Mouse (Mus musculus) brown adipose tissue, adult 24 weeks (tissue): Measurements from ENCODE around the gene Slc6a2. TPM values are rescaled to one million over a fixed set of nuclear protein-coding genes. Genes with fewer than 3 reads are reported as not detected.

Experiments used
- polyA plus RNA-seq: library from polyadenylated mRNA; stranded (reverse); fragments of >200 nt; gene quantifications from 2 replicates; pipeline ENCODE4 v1.2.4, GENCODE M21; 2012; ENCODE audit not compliant: missing spikeins, insufficient read depth, insufficient read length

Gene Slc6a2
- polyA plus RNA-seq, 1 experiment, result not detected

Other genes with a start within 250 kb of the Slc6a2 start
- 27.7 and 35.5 TPM in 2 replicates for gene Mmp2, start 132.8 kb upstream of the Slc6a2 start, polyA plus RNA-seq
- 0.92 and 1.4 TPM in 2 replicates for gene Lpcat2, start 104.7 kb upstream of the Slc6a2 start, polyA plus RNA-seq
- gene Capns2, start 58.7 kb upstream of the Slc6a2 start, polyA plus RNA-seq, result not detected in 2 replicates
- gene Ces1a, start 88.1 kb downstream of the Slc6a2 start, polyA plus RNA-seq, result not detected in 2 replicates
- not detected in 2 replicates for gene Ces1b, start 119.9 kb downstream of the Slc6a2 start, polyA plus RNA-seq
- gene Ces1c, start 171.2 kb downstream of the Slc6a2 start, polyA plus RNA-seq, result 0.75 TPM in 1 of 2 replicates, not detected in the other
- 911 and 1,049 TPM in 2 replicates for gene Ces1d, start 237.8 kb downstream of the Slc6a2 start, polyA plus RNA-seq